15 mouse cellular contexts compared by ENCODE assay signal in the genomic region with DNA sequence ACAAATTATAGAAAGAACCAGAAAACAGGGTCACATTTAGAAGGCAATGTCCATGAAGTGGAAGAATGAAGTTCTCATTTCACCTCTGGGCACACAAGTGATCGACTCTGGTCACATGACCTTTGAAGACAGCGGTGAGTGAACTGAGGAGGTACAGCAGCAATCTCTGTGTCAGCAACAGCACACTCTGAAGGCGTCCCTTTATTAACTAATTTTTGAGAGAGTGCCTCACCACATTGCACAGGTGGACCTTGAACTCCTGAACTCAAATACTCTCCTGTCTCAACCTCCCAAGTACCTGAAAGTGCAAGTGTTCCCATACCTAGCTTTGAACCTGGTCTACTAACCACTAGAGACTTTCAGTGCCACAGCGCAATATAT. TPM values are rescaled to one million over a fixed set of nuclear protein-coding genes. Genes with fewer than 3 reads are reported as not detected.
"Had no signal": no experiment of that assay in that cellular context is flagged by ENCODE, and none has a peak within 500 bp of the region (broad histone marks: within the 10 kb centered on the region; RNA-seq: fewer than 3 reads in every experiment).

No protein-coding gene starts in this region.

- H3K4me3 ChIP-seq: limb, embryonic 10.5 days; limb, embryonic 13.5 days; megakaryocyte, embryonic 14.5 days; midbrain, embryonic 10.5 days; midbrain, embryonic 13.5 days; myocyte; neural tube, embryonic 13.5 days; stomach, embryonic 15.5 days had no signal

- H3K27me3 ChIP-seq: limb, embryonic 13.5 days; megakaryocyte, embryonic 14.5 days; midbrain, embryonic 13.5 days; neural tube, embryonic 13.5 days; stomach, embryonic 15.5 days had no signal

- H3K4me2 ChIP-seq: limb, embryonic 13.5 days; lung, embryonic 14.5 days; midbrain, embryonic 13.5 days; neural tube, embryonic 13.5 days; stomach, embryonic 15.5 days had no signal

- H3K4me1 ChIP-seq: limb, embryonic 10.5 days; limb, embryonic 13.5 days; midbrain, embryonic 10.5 days; midbrain, embryonic 13.5 days; neural tube, embryonic 13.5 days; stomach, embryonic 15.5 days had no signal

- H3K9ac ChIP-seq: limb, embryonic 13.5 days; liver, embryonic 14.5 days; liver, postnatal 0 days; lung, embryonic 14.5 days; midbrain, embryonic 13.5 days; neural tube, embryonic 13.5 days; stomach, embryonic 15.5 days had no signal

- H3K27ac ChIP-seq: limb, embryonic 10.5 days; limb, embryonic 13.5 days; liver, embryonic 14.5 days; midbrain, embryonic 10.5 days; midbrain, embryonic 13.5 days; neural tube, embryonic 13.5 days; stomach, embryonic 15.5 days had no signal

- H3K9me3 ChIP-seq: limb, embryonic 10.5 days; limb, embryonic 13.5 days; megakaryocyte, embryonic 14.5 days; midbrain, embryonic 10.5 days; midbrain, embryonic 13.5 days; neural tube, embryonic 13.5 days; stomach, embryonic 15.5 days had no signal

RNA-seq across cellular contexts. Expression of a gene that starts 14.9 kb away (rescaled TPM):
- total RNA-seq: layer of hippocampus, adult 18-20 months; neutrophil, adult 5-6 weeks had no signal

RNA-seq across cellular contexts. Expression of a gene that starts 30.3 kb away (rescaled TPM):
- total RNA-seq: neutrophil, adult 5-6 weeks had no signal

RNA-seq across cellular contexts. Expression of a gene that starts 59.2 kb away (rescaled TPM):
- total RNA-seq: monocyte, adult 5-6 weeks had no signal
- polyA plus RNA-seq: limb, embryonic 10.5 days; lung, embryonic 14.5 days; lung, postnatal 0 days; midbrain, embryonic 10.5 days; stomach, embryonic 15.5 days had no signal
